Mouse (Mus musculus): ENCODE data around the gene Jph3.

The Jph3 gene

GRCm38 (mm10) chr8:121786542-121786941 lies 57.1 kb downstream of the Jph3 start:
- DNase-seq (ENCODE audit: low spot score in 2 of 2) = peak in 1 of 2 experiments; percentile 46

- no peak for DNase-seq (ENCODE audit: low spot score in 2 of 2)
Observed at GRCm38 (mm10) chr8:121788786-121789185, 59.4 kb downstream of the Jph3 start.

DNA sequence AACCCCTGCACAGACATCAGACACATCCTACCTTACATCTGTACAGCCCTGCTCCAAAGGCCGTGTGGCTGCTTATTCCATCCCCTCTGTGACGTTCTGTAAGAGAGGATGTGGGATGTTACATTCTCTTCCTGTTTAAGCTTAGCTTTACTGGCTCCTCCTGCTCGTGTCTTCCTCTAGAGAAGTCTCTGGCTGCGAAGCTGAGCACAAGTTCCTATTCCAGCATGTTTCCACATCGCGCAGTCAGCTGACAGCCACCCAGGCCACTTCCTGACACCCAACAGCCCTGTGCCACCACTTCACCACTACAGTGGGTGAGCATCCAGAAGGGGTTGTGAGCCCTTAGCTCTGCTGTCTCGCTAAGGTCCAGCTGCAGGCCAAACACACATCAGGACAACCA lies 62.7 kb downstream of the Jph3 start:
- no peak for DNase-seq (ENCODE audit: low spot score in 2 of 2)

DNA sequence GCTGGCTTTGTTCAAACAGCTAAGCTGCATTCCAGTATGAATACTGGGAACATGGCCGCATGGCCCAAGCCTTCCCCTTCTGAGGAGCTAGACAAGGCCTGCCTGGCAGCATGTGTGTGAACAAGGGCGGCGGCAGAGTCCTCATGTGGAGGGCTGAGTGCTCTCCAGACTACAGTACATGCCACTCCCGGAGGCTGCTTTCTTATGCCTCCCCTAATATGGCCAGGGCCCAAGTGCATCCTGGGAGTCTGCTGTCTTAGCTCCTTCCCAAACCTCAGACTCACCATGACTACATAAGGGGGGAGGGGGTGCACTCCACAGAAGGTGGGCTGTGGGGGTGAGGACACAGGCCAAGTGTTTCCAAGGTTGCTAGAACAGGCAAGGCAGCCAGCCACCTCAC lies 63.2 kb downstream of the Jph3 start:
- no peak for DNase-seq (ENCODE audit: low spot score in 2 of 2)

GRCm38 (mm10) chr8:121794151-121794550 lies 64.7 kb downstream of the Jph3 start:
- DNase-seq (ENCODE audit: low spot score in 2 of 2) = no peak

DNA sequence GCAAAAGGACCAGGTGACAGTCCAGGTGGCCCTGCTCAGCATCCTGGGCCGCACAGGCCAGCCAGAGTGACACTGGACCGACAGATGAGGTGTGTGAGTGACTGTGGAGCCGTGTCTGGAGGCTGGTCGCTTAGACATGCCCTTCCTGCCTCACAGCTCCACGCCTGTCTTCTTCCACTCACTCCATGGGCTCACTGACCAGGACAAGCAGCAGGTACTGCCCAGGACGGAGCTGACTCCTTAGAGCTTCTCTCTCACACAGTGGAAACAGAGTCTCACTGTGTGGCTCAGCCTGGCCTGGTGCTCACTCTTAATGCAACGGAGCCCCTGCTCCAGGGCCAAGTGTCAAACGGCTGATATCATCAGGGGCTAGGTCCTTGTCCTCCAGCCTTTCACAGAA lies 66.0 kb downstream of the Jph3 start:
- DNase-seq (ENCODE audit: low spot score in 2 of 2) = no peak

DNA sequence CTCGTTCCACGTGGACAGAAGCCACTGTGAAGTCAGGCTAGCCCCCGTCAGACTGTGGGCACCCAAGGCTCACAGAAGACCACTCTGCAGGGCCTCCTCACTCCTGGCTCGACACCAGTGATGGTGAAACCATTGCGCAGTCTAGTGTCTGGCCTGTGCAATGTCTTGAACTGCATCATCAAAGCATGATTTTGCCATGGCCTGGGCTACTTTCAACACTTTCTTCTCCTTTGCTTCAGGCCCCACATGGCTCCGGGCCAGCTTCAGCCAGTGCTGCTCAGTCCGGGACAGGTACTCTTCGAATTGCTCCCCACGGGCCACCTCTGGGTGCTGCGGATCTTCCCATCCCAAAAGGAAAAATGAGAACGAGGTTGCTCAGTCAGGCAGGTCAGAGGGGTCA lies 67.0 kb downstream of the Jph3 start:
- DNase-seq (ENCODE audit: low spot score in 2 of 2) = no peak

GRCm38 (mm10) chr8:121798401-121798800 lies 69.0 kb downstream of the Jph3 start:
- DNase-seq (ENCODE audit: low spot score in 2 of 2) = no peak

- DNase-seq (ENCODE audit: low spot score in 2 of 2) = no peak
Observed at GRCm38 (mm10) chr8:121804829-121805228, 75.4 kb downstream of the Jph3 start.

- no peak for DNase-seq (ENCODE audit: low spot score in 2 of 2)
Observed at GRCm38 (mm10) chr8:121806126-121806525, 76.7 kb downstream of the Jph3 start.

DNA sequence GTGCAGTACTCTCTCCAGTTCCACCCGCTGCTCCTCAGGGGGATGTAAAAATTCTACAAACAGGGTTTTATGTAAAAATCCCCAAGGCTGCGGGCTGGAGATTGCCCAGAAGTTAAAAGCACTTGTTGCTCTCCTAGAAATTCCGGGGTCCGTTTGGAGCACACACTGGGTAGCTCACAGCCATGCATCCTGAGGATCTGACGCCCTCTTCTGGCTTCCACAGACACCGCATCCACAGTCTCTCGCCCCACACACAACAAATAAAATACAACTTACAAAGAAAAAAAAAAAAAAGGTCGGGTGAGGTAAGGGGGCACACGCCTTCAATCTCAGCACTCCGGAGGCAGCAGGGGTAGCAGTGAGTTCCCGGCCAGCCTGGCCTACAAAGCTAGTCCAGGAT lies 78.6 kb downstream of the Jph3 start:
- no peak for DNase-seq (ENCODE audit: low spot score in 2 of 2)

GRCm38 (mm10) chr8:121809524-121810155 lies 80.2 kb downstream of the Jph3 start:
- no peak for DNase-seq (ENCODE audit: low spot score in 2 of 2)

GRCm38 (mm10) chr8:121811502-121811901 lies 82.1 kb downstream of the Jph3 start:
- DNase-seq (ENCODE audit: low spot score in 2 of 2) = no peak

DNA sequence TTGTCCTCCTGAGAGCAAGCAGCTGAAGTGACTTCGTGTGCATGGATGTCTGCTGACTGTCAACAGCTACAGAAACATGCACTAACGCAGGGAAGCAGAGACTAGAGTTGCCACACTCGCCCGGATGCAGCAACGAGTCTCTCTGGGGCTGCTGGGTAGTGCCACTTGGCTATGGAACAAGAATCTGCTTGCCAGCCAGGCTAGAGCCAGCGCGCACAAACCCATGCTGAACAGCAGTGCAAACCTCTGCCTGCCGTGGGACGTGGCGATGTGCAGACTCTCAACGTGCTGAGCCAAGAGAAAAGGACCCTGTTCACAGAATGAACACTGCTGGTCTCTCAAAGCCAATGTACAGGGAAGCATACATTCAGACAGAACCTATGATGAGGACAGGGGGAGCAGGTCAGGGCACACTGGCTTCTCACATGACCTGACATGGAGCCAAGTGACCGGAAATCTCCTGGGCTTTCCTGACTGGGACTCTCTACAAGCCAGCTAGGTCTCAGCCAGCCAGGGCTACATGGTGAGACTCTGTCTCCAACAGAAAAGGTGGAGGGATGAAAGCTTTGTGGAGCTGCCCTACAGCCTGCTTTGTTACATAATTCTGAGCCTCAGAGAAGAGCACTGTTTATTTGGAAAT lies 82.6 kb downstream of the Jph3 start:
- no peak for DNase-seq (ENCODE audit: low spot score in 2 of 2)

DNA sequence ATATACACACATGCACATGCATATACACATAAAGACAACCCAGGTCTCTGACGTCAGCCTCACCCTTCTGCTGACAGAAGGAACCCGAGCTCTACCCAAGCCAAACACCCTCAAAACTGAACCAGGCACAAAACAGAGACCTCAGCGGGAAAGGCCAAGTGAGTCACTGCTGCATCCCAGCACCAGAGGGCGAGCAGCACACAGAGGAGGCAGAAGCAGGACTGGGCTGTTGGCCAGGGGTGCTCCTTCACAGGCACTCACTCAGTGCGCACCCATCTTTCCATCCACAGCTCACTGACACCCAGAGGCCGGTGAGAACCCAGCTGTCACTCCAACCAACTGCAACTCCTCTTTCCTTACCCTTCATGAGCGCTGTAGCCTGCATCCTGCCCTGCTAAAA lies 88.8 kb downstream of the Jph3 start:
- no peak for DNase-seq (ENCODE audit: low spot score in 2 of 2)

- DNase-seq (ENCODE audit: low spot score in 2 of 2) = no peak
Observed at GRCm38 (mm10) chr8:121820840-121821239, 91.4 kb downstream of the Jph3 start.

- no peak for DNase-seq (ENCODE audit: low spot score in 2 of 2)
Observed at GRCm38 (mm10) chr8:121821320-121821719, 91.9 kb downstream of the Jph3 start.

GRCm38 (mm10) chr8:121821770-121822169 lies 92.3 kb downstream of the Jph3 start:
- no peak for DNase-seq (ENCODE audit: low spot score in 2 of 2)

- DNase-seq (ENCODE audit: low spot score in 2 of 2) = no peak
Observed at GRCm38 (mm10) chr8:121827726-121828125, 98.3 kb downstream of the Jph3 start.

- DNase-seq (ENCODE audit: low spot score in 2 of 2) = no peak
Observed at GRCm38 (mm10) chr8:121828376-121829023, 99.1 kb downstream of the Jph3 start.

DNA sequence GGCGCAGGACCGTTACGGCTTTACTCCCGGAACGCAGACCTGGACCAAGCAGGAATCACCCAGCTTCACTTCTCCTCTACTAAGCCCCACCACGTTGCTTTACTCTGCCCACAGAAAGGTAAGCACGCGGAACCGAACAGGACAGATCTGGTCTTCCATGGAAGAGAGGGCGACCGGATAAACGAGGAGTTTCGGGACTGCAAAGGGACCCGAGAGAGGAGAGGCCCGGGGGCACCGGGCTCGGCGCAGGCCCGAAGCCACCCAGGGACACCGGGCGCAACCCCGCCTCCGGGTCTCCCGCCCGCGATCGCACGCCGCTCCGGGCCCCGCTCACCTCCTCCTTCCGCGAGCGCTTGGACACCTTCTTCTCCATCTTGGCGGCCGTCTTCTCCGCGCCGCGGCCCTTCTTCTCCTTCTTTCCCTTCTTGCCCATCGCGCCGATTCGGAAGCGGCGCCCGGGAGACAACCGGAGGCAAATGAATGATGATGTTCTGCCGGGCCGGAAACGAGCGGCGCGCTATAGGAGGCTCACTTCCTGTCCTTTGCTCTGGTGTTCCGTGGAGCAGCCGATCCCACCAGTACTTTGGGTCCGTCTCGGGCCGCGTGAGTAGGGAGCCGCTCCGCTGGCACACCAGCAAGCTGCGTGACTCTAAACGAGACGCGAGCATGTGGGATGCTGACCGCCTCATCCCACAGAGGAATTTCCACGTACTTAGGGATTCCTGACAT lies 99.8 kb downstream of the Jph3 start, which contains the start of gene Klhdc4:
TSS of gene Klhdc4 (minus strand) at position 522 of the 729 bp plus-strand sequence.
- peak; percentile 82 to 89 for DNase-seq (ENCODE audit: low spot score in 2 of 2)

DNA sequence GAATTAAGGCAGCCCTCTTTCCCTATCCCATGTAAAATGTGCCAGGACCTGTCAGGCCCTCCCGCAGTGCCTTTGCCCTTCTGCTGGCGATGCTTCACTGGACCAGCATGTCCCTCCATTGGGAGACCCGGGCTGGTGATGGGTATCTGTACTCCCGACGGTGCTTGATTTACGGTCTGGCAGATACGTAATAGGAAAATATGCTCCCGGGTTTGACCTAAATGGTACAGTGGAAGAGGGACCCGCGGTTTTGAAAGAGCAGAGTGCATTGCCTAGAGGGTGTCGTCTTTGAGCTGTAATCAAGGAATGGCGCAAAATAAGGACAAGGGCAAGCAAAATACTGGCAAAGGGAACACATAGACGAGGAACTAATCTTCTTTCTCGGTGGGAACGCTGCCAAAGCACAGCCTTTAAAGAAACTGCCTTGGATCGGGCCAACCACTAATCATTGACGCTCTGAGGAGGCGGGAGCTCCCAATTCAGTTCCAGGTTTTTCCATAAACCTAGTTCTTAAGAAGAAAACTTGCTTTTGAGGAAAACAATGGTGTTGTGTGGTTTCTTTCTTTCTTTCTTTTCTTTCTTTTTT lies 100.4 kb downstream of the Jph3 start:
- DNase-seq (ENCODE audit: low spot score in 2 of 2) = no peak

Data from frontal cortex, postnatal 10 days (tissue).